Mouse (Mus musculus): ENCODE results near the gene Card14.
A peak's percentile ranks its signal among the peaks of the same experiment; 100 is the strongest.
"Not testable (repeated sequence)": the region's sequence is repeated elsewhere in the genome, so short reads cannot be mapped to it uniquely, and the experiment has no call there.

Card14 gene

GRCm38 (mm10) chr11:119307658-119307867 is at the start of gene Card14:
TSS of gene Card14 (plus strand) at chr11:119307768.
- DNase-seq: no peak

GRCm38 (mm10) chr11:119258216-119258571 is 49.4 kb upstream of the Card14 start:
- no peak for DNase-seq

GRCm38 (mm10) chr11:119258572-119259322 is 48.8 kb upstream of the Card14 start:
- DNase-seq: peak; percentile 79

GRCm38 (mm10) chr11:119259977-119260376 is 47.6 kb upstream of the Card14 start:
- no peak for DNase-seq

- no peak for DNase-seq
Measured at GRCm38 (mm10) chr11:119264413-119264812, 43.2 kb upstream of the Card14 start.

DNA sequence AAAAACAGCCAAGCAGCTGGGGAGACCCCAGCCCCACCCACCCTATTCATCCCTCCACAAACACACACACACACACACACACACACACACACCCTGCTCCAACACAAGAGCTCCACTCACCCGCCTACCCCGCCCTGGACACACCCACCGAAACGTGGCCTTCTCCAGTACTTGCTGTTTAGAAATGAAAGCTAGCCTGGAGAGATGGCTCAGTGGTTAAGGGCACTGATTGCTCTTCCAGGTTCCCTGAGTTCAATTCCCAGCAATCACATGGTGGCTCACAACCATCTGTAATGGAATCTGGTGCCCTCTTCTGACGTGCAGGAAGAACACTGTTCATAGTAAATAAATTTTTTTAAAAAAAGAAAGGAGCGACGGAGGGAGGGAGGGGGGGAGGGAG is 41.8 kb upstream of the Card14 start:
- DNase-seq: no peak

- peak; percentile 85 for DNase-seq
Measured at GRCm38 (mm10) chr11:119267241-119267674, 40.3 kb upstream of the Card14 start.

DNA sequence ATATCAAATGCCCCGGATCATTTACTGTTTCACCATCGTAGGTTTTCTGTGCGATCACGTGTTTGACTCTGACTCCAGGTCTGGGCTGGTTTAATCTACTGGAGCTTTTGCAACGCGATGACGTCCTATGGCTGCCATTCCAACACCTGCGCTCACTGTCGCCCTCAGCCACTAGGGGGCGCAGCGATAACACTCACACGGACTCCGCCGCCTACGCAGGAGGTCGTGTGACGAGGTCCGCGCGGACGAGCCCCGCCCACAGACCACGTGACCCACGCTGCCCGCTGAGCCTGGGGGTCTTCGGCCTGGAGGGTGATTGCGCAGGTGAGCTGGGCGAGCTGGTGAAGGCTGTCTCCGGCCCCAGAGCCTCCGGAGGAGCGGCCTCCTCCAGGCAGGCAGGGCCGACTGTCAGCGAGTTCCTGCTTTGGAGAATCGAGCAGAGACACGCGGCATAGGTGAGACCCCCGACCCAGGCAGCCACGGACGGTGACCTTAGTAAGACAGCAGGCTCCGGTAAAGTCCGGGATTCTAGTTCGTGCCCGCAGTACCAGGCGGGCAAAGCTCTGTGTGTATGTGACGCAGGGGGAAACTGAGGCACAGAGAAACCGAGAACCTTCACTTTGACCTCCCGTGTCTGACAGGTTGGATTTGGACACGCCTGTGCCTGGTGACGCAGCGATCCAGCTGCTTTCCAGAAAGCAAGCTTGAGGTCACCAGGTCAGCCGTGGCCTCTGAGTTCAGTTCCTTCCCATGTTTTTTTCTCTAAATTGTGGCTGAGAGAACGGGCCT is 39.6 kb upstream of the Card14 start, which contains the start of gene Gaa:
TSS of gene Gaa (plus strand) at position 120 of the 789 bp plus-strand sequence.
- DNase-seq: peak; percentile 97

GRCm38 (mm10) chr11:119268557-119269195 is 38.9 kb upstream of the Card14 start:
- no peak for DNase-seq

GRCm38 (mm10) chr11:119272492-119272891 is 35.1 kb upstream of the Card14 start:
- DNase-seq: not testable (repeated sequence)

- DNase-seq: no peak
Measured at GRCm38 (mm10) chr11:119273186-119273930, 34.2 kb upstream of the Card14 start.

DNA sequence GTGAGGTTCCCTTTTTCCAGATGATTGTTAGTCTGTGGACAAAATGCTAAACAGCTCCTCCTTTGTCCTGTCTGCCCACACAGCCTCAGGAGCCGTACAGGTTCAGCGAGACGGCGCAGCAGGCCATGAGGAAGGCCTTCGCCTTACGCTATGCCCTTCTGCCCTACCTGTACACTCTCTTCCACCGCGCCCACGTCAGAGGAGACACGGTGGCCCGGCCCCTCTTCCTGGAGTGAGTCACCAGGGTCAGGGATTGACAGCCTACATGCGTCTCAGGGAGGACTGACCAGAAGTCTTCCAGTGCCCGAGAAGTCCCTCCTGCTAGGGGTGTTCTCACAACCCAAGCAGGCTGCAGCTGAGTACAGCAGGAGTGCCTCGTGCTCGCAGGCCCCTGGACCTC is 26.5 kb upstream of the Card14 start:
- DNase-seq: no peak

DNA sequence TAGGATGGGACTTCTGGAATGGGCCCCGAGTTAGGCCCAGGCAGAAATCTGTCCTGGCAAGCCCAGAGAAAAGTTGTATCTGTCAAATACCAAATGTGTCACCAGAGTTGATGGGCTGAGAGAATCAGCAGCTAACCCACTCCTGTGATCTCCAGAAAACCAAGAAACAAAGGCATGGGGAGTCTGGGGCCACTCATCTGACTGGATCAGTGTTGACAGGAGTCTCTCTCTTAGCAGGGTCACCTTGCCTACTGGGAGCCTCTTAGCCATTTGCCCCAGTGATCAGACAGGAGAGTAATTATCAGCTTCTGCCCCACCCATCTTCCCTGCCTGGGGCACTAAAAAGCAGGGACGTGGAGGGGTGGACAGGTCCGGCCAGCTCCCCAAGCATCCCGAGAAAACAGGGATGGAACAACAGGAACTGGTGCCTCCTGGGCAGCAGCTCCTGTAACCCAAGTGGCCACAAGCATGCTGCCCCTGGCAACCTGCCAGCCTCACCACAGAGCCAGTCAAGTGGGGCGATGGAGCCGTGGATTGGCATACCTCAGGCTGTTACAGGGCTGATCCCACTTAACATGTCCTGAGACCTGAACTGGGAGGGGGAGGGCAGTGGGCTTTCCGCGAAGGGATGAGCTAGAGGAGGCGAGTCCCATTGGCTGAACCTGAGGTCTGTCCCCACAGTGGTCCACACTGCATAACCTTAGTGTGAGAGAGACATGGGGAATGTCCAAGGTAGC is 21.6 kb upstream of the Card14 start:
- no peak for DNase-seq

DNA sequence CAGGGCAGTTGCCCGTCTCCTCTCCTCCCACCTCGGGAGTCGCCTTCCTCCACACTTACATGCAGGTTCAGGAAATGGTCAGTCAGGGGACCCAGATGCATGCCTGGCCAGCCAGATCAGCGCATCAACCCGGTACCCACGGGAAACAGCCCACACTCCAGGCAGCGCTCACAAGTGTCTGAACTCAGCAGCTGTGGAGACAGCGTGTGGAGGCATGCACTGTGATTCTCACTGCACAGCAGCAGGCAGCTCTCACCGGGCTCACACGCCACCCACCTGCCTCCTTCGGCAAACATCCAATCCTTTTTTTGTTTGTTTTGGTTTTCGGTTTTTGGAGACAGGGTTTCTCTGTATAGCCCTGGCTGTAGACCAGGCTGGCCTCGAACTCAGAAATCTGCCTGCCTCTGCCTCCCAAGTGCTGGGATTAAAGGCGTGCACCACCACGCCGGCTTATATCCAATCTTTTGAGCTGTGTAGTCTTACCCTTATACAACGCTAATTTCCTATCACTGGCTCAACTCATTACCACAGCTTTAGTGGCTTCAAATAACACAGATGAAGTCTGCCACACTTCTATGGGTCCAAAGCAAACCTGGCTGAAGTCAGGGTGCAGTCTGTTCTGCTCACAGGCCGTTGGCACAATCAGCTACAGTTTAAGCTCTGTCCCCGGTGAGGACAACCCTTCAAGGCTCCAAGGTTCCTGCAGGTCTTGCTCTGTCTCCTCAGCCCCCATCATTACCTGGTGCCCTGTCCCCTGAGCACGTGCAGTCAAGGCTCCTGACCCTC is 20.2 kb upstream of the Card14 start:
- no peak for DNase-seq

GRCm38 (mm10) chr11:119292861-119293260 is 14.7 kb upstream of the Card14 start:
- DNase-seq: not testable (repeated sequence)

DNA sequence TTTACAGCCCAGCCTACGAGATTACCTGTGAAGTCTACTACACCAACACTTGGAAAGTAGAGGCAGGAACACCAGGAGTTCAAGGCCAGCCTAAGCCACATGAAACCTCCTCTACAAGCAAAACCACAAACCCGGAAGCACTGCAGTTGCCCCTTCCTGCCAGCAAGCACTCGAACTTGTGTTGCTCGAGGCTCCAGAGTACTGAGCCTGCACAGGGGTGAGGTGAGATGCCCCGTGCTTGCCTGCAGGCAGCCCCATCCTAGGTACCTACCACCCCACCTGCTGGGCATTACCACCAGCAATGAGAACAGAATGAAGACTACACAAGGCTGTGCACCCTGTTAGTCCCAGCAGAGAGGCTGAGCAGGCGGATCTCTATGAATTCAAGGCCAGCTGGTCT is 9.6 kb upstream of the Card14 start:
- no peak for DNase-seq

GRCm38 (mm10) chr11:119298917-119299316 is 8.7 kb upstream of the Card14 start:
- DNase-seq: no peak

DNA sequence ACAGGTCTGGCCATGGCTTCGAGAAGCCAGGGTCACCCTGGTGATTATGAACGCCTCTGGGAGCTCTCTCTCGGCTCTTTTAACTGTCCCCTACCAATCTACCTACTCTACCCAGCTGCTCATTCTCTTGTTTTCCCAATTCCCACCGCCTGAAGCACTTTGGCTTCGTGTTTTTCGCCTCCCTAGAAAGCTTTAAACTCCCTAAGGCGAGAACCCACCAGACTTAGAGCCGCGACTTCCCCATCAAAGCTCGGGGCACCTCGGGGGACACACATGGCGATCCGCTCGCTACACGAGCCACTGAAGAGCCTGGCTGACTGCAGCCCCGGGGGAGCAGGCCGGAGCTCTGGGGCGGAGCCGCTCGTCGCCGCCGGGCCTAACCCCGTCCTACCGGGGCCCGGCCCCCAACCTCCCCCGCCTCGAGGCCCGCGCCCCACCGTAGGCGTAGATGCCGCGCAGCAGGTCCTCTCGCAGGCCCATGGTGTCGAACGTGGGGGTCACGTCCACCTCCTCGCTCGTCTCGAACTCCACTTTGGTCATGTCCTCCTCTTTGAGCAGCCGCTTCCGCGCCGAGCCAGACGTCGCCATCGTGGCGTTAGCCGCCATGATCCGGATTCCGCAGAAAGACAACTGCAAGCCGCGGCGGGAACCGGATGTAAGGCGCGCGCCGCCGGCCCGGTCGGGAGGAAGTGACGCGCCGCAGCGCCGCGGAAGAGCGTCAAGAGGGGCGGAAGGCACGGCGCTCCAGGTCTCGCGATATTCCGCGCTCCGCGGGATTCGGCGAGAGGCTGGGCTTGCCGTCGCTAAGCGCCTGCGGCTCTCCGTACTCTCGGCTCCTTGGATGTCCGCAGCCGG is 8.0 kb upstream of the Card14 start, which contains the start of gene Eif4a3:
TSS of gene Eif4a3 (minus strand) at position 699 of the 855 bp plus-strand sequence.
- DNase-seq: peak; percentile 94

- no peak for DNase-seq
Measured at GRCm38 (mm10) chr11:119300246-119300935, 7.2 kb upstream of the Card14 start.

DNA sequence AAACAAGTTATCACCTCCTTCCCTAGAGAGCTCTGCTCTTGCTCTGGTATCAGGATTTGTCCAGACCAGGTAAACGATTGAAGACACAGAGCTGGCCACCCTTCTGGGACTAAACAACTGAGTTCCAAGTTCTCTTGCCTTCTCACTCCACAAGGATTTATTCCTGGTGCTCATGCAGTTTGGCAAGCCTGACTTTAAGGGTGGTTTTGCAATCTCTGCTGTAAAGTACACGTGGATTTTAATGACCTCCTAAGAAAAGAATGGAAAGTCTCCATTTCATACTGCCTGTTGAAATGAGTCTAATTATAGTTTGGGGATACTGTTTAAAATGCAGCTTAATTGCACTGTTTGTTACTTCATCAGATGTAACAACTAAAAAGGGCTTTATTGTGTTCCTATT is 6.6 kb upstream of the Card14 start:
- DNase-seq: no peak

Data from kidney, adult 9 months (tissue).